Mouse (Mus musculus) embryonic facial prominence, embryonic 15.5 days (tissue): ENCODE results near the gene Ell. TPM values are rescaled to one million over a fixed set of nuclear protein-coding genes. Genes with fewer than 3 reads are reported as not detected.

Source experiments
- ATAC-seq: fragments of 200-750 bp; cut with Nextera tagmentation; 2 replicates; pipeline ENCODE4 v1.8.0; 2017; ENCODE audit warnings: low read depth, moderate TSS enrichment; ENCODE audit not compliant: insufficient number of reproducible peaks, low FRiP score, low TSS enrichment
- H3K27ac ChIP-seq: fragments of 300-500 bp; sonication (generic); replicated peaks from 2 replicates; pipeline ENCODE4 v1.5.1; 2015; ENCODE audit warnings: mild to moderate bottlenecking, inconsistent platforms
- H3K27me3 ChIP-seq: fragments of 300-500 bp; sonication (generic); 2 replicates; pipeline ENCODE4 v1.6.1; 2015; ENCODE audit warnings: inconsistent platforms
- H3K36me3 ChIP-seq: fragments of 300-500 bp; sonication (generic); 2 replicates; pipeline ENCODE4 v1.6.1; 2015; ENCODE audit warnings: mild to moderate bottlenecking, inconsistent platforms
- H3K4me1 ChIP-seq: fragments of 300-500 bp; sonication (generic); 2 replicates; pipeline ENCODE4 v1.6.1; 2015; ENCODE audit warnings: inconsistent platforms
- H3K4me2 ChIP-seq: fragments of 300-500 bp; sonication (generic); replicated peaks from 2 replicates; pipeline ENCODE4 v1.6.1; 2015; ENCODE audit warnings: mild to moderate bottlenecking, inconsistent platforms
- H3K4me3 ChIP-seq: fragments of 300-500 bp; sonication (generic); replicated peaks from 2 replicates; pipeline ENCODE4 v1.5.1; 2015; ENCODE audit warnings: mild to moderate bottlenecking, inconsistent platforms
- H3K9ac ChIP-seq: fragments of 300-500 bp; sonication (generic); 2 replicates; pipeline ENCODE4 v1.6.1; 2015; ENCODE audit warnings: inconsistent platforms
- H3K9me3 ChIP-seq: fragments of 300-500 bp; sonication (generic); replicated peaks from 2 replicates; pipeline ENCODE4 v1.6.1; 2016; ENCODE audit warnings: inconsistent platforms
- WGBS: fragments of 180-500 bp; shearing (Covaris S2); methylation state at CpG from one replicate; pipeline ENCODE4 v1.1.7; 2015; 5-methylcytosine and 5-hydroxymethylcytosine counted together
- polyA plus RNA-seq: library from polyadenylated mRNA; unstranded; fragments of >200 nt; fragmentation: Nextera tagmentation; extraction: Ambion mirVana; gene quantifications from 2 replicates; pipeline ENCODE4 v1.2.1, GENCODE M21; 2015

Gene Ell
- polyA plus RNA-seq, 1 experiment from 2014 or later: 22.7 TPM

GRCm38 (mm10) chr8:70618888-70619334 lies 79.7 kb downstream of the Ell start:
- Histone ChIP-seq H3K4me3 (no peak overlapping the region), H3K4me2 (no peak overlapping the region), H3K4me1 (no peaks in the 10 kb centered on the region), H3K9ac (no peak overlapping the region), H3K27me3 (peaks cover 17% of the 10 kb centered on the region), H3K27ac (no peak overlapping the region), H3K9me3 (no peaks in the 10 kb centered on the region), H3K36me3 (no peaks in the 10 kb centered on the region)
- 38% methylated on average over 9 of the region's 9 CpGs for WGBS
- ATAC-seq: peak; percentile 43; the same call in 1 of the 2 replicates

GRCm38 (mm10) chr8:70622220-70622619 lies 83.0 kb downstream of the Ell start:
- no peak for ATAC-seq
- peaks cover 17% of the 10 kb centered on the region for H3K27me3 ChIP-seq
- no peak overlapping the region for H3K4me3 ChIP-seq
- WGBS: 51% methylated on average over 3 of the region's 3 CpGs
- H3K9me3 ChIP-seq: no peaks in the 10 kb centered on the region
- 0 out of 2 replicates have a peak, but pooled peaks cover 5% of the 10 kb centered on the region for H3K4me1 ChIP-seq
- H3K27ac ChIP-seq: no peak overlapping the region
- H3K9ac ChIP-seq: no peak overlapping the region
- H3K4me2 ChIP-seq: no peak overlapping the region
- H3K36me3 ChIP-seq: no peaks in the 10 kb centered on the region

GRCm38 (mm10) chr8:70625104-70625503 lies 85.8 kb downstream of the Ell start:
- Histone ChIP-seq H3K27ac (no peak overlapping the region), H3K36me3 (no peaks in the 10 kb centered on the region), H3K27me3 (peaks cover 17% of the 10 kb centered on the region), H3K9ac (no peak overlapping the region), H3K4me1 (peaks cover 9% of the 10 kb centered on the region), H3K4me2 (0 out of 2 replicates have a peak overlapping the region, but pooled peaks have one; percentile 8), H3K4me3 (no peak overlapping the region), H3K9me3 (no peaks in the 10 kb centered on the region)
- ATAC-seq: no peak
- WGBS: 12% methylated on average over 5 of the region's 5 CpGs

- no peak overlapping the region for H3K4me2 ChIP-seq
- H3K9ac ChIP-seq: no peak overlapping the region
- H3K4me3 ChIP-seq: no peak overlapping the region
- WGBS: 85% methylated on average over 5 of the region's 5 CpGs
- H3K27ac ChIP-seq: no peak overlapping the region
- no peaks in the 10 kb centered on the region for H3K36me3 ChIP-seq
- no peaks in the 10 kb centered on the region for H3K9me3 ChIP-seq
- no peak for ATAC-seq
- H3K27me3 ChIP-seq: peaks cover 17% of the 10 kb centered on the region
- H3K4me1 ChIP-seq: peaks cover 25% of the 10 kb centered on the region
Measured at GRCm38 (mm10) chr8:70627041-70627440, 87.8 kb downstream of the Ell start.

DNA sequence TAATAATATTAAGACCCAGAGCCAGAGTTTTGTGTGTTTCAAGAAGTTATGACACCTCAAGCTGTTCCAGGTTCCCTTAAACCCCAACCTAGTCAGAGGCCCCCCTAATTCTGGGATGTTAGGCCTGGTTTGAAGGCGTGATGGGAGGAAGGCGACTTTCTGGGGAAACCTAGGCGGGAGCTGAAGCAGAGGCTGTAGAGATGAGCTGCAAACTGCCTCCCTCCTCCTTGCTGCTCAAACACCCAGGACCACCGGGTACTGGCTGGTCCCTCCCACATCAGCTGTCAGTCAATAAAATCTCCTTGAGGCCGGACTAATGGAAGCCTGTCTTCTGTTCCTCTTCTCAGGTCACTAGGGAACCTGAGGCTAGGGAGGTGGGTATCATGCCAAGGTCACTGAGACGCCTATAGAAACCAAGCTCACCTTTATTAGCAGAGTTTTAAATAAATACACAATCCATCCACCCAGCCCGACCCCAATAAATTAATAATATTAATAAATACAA lies 89.8 kb downstream of the Ell start:
- Histone ChIP-seq H3K27ac (peak overlapping the region; percentile 23; the same call in 1 of the 2 replicates), H3K36me3 (no peaks in the 10 kb centered on the region), H3K9ac (peak overlapping the region; percentile 37; the same call in 1 of the 2 replicates), H3K27me3 (peaks cover 11% of the 10 kb centered on the region), H3K4me1 (peaks cover 30% of the 10 kb centered on the region), H3K4me2 (peak overlapping the region; percentile 83), H3K4me3 (peak overlapping the region; percentile 56), H3K9me3 (no peaks in the 10 kb centered on the region)
- no peak for ATAC-seq
- 48% methylated on average over 7 of the region's 7 CpGs for WGBS

- no peaks in the 10 kb centered on the region for H3K36me3 ChIP-seq
- H3K27ac ChIP-seq: peak overlapping the region; percentile 23; the same call in 1 of the 2 replicates
Measured at GRCm38 (mm10) chr8:70629574-70630531, 90.6 kb downstream of the Ell start.

DNA sequence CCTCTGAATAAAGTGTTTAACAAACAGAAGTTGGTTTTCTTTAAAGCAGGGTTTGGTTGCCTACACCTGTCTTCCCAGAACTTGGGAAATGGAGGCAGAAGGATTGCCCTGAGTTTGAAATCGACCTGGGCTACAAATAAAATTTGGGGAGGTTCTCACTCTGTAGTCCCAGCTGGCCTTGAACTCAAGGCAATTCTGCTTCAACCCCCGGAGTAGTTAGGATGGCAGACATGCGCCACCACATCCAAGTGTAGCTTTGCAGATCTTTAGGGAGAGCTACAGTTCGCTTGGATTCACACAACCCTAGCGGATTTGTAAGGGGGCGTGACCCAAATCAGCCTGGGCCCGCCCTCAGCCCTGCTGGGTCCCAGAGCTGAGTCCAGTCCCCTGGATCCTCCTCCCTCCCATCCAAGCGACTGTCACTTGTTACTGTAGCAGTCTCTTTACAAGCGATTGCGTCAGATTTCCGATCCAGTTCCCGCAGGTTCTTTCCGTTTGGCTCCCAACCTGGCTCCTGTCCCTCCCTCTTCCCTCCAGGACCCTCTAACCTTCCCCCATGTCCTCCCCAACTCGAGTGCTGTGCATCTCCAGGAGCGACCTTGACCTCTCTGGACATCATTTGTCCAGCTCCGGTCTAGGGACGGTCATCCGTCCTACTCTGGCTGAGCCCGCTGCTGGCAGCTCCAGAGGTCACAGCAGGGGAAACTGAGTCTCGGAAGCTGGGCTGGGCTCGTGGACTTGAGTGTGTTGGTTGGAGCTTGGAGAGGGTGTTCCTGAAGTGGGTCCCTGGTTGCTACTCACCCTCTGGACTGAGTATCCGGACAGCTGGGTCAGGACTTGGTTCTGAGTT lies 91.5 kb downstream of the Ell start:
- 0 out of 2 replicates have a peak, but pooled peaks have one; percentile 31 for ATAC-seq
- H3K9me3 ChIP-seq: no peaks in the 10 kb centered on the region
- H3K9ac ChIP-seq: no peak overlapping the region
- 15% methylated on average over 22 of the region's 22 CpGs for WGBS
- peaks cover 31% of the 10 kb centered on the region for H3K4me1 ChIP-seq
- peaks cover 11% of the 10 kb centered on the region for H3K27me3 ChIP-seq
- H3K4me3 ChIP-seq: peak overlapping the region; percentile 56; the same call in 1 of the 2 replicates
- H3K36me3 ChIP-seq: no peaks in the 10 kb centered on the region
- peak overlapping the region; percentile 83 for H3K4me2 ChIP-seq
- H3K27ac ChIP-seq: peak overlapping the region; percentile 23; the same call in 1 of the 2 replicates

More at GRCm38 (mm10) chr8:70629574-70630531, 90.6 kb downstream of the Ell start:
- peak overlapping the region; percentile 56 for H3K4me3 ChIP-seq
- 1% methylated on average over 60 of the region's 60 CpGs for WGBS
- peak overlapping the region; percentile 37 for H3K9ac ChIP-seq
- peak; percentile 87 for ATAC-seq
- H3K4me1 ChIP-seq: peaks cover 36% of the 10 kb centered on the region
- peaks cover 11% of the 10 kb centered on the region for H3K27me3 ChIP-seq
- peak overlapping the region; percentile 83 for H3K4me2 ChIP-seq
- no peaks in the 10 kb centered on the region for H3K9me3 ChIP-seq

DNA sequence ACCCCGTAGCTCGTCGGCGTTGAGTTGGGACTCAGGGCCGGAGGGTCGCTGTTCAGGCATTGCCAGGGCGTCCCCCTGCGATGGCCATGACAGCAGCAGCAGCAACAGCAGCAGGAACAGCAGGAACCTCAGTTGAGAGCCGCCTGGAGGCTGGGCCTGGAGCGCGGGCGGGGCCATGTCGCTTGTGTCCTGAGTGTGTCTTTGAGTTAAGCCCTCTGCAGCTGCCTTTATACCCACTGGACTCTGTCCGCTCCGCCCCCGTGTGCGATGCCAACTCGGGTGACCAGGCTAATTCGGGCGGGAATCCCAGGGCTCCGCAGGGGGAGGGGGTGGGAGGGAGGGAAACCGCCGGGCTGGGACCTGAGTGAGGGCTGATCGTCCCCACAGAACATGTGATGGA lies 92.2 kb downstream of the Ell start:
- no peak overlapping the region for H3K4me3 ChIP-seq
- 18% methylated on average over 24 of the region's 24 CpGs for WGBS
- peaks cover 31% of the 10 kb centered on the region for H3K4me1 ChIP-seq
- no peaks in the 10 kb centered on the region for H3K9me3 ChIP-seq
- peak overlapping the region; percentile 15; the same call in 1 of the 2 replicates for H3K4me2 ChIP-seq
- H3K9ac ChIP-seq: no peak overlapping the region
- no peaks in the 10 kb centered on the region for H3K36me3 ChIP-seq
- peaks cover 11% of the 10 kb centered on the region for H3K27me3 ChIP-seq
- H3K27ac ChIP-seq: no peak overlapping the region
- no peak for ATAC-seq

GRCm38 (mm10) chr8:70632346-70632892 lies 93.2 kb downstream of the Ell start, which contains the start of gene Gdf15:
Gene Gdf15 (minus strand): TSS chr8:70632456.
- ATAC-seq: no peak
- H3K9me3 ChIP-seq: no peaks in the 10 kb centered on the region
- peaks cover 11% of the 10 kb centered on the region for H3K27me3 ChIP-seq
- peaks cover 31% of the 10 kb centered on the region for H3K4me1 ChIP-seq
- H3K36me3 ChIP-seq: no peaks in the 10 kb centered on the region
- no peak within 1 kb of the TSS for H3K4me3 ChIP-seq
- H3K4me2 ChIP-seq: peak within 1 kb of the TSS; percentile 15; the same call in 1 of the 2 replicates
- H3K27ac ChIP-seq: no peak within 1 kb of the TSS
- WGBS: 67% methylated on average over 6 of the region's 6 CpGs
- H3K9ac ChIP-seq: no peak within 1 kb of the TSS

GRCm38 (mm10) chr8:70634066-70634465 lies 94.8 kb downstream of the Ell start:
- no peak overlapping the region for H3K4me2 ChIP-seq
- 43% methylated on average over 6 of the region's 6 CpGs for WGBS

More at GRCm38 (mm10) chr8:70634066-70634465, 94.8 kb downstream of the Ell start:
- no peak overlapping the region for H3K9ac ChIP-seq
- no peaks in the 10 kb centered on the region for H3K36me3 ChIP-seq
- H3K27me3 ChIP-seq: peaks cover 11% of the 10 kb centered on the region
- H3K4me3 ChIP-seq: no peak overlapping the region
- peaks cover 31% of the 10 kb centered on the region for H3K4me1 ChIP-seq
- no peak for ATAC-seq
- no peaks in the 10 kb centered on the region for H3K9me3 ChIP-seq
- H3K27ac ChIP-seq: no peak overlapping the region
